Mouse (Mus musculus) ES-Bruce4 (cell line): Measurements from ENCODE around the gene Rnf217.

Experiments used
- CTCF ChIP-seq: IDR thresholded peaks from one replicate; pipeline ENCODE4 v1.8.1; 2011; ENCODE audit warnings: low read depth, low read length
- EP300 ChIP-seq: IDR thresholded peaks from 2 replicates; pipeline ENCODE4 v1.6.1; 2011; ENCODE audit warnings: low read depth, low read length; ENCODE audit not compliant: insufficient read depth
- POLR2A ChIP-seq: IDR thresholded peaks from one replicate; pipeline ENCODE4 v1.8.1; 2011; ENCODE audit warnings: low read length; ENCODE audit not compliant: insufficient read depth

DNA sequence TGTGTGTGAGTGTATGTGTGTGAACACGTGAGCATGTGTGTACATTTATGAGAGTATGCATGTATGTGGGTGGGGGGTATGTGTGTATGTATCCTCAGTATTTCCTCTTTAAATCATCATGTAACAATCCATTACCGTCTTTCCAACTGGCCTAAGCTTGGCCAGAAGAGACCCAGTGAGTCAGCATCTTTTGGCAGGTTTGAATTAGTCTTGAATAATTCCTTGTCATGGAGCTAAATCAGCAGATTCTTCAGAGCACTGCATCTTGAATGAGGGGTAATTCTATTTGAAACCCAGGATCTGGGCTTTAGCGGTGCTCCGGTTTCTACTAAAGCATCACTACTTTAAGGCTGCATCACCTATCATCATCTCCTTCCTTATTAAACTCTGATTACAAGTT lies 55.7 kb downstream of the Rnf217 start:
- no peak for TF ChIP-seq CTCF
- no peak for TF ChIP-seq POLR2A
- TF ChIP-seq EP300 = no peak
